Mouse (Mus musculus): Measurements from ENCODE around the gene Llgl2. TPM values are rescaled to one million over a fixed set of nuclear protein-coding genes. Genes with fewer than 3 reads are reported as not detected.
A peak's percentile ranks its signal among the peaks of the same experiment; 100 is the strongest.

Llgl2 gene
- total RNA-seq (2014; fragmentation: Nextera tagmentation) (9.3 and 10.2 TPM in 2 replicates), total RNA-seq (2017) (8.0 and 10.5 TPM in 2 replicates), polyA plus RNA-seq (2012) (18.1 and 22.5 TPM in 2 replicates)

DNA sequence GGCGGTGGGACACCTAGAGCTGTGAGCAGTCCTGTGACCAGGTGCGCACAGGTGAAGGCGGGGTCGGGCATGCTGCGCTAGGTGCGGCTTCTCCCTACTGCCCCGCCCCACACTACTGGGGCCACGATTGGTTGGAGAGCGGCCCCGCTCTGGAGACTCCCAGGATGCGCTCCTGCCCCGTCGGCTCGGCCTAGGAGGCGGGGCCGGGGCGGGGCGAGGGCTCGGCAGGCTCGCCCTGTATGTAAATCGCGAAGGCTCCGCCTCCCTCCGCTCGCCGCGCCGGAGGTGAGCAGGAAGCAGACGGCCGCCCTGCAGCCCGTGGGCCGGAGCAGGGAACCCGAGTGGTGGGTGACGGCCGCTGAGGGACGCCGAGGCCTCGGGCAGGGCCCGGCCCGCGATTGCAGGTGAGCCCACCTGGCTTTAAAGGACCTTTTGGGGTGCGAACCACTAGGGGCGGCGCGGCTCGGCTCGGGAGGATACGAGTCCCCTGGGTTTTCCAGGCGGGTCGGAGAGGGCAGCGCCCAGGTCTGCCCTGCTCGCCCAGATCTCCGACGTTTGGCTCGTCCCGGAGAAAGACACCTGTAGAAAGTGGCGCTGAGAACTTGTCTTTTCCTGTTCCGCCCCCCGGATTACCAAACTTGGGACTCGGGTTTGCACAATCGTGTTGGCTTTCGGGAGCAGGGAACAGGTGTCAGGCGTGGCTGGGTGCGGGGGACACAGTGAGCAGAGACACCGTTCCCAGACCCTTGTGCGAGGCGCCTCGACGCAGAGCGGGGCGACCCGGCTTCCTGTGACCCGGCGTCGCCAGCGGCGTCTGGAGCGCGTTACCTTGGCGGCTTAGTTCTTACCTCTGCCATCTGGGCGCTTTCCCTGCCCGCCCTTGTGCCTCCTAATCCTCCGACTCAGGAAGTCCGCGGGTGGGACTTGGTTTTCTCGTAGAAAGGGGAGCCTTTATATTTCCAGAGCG, at the start of gene Llgl2:
Gene Llgl2, plus strand, starts transcription at position 276 of the 967 bp plus-strand sequence.
- peaks cover 41% of the 10 kb centered on the region for H3K4me1 ChIP-seq (ENCODE audit: insufficient read depth, low read depth, low read length)
- TF ChIP-seq GATA2 (IDR thresholded peaks at IDR 0.05; ENCODE audit: borderline replicate concordance, low read depth, low read length) = no peak
- TF ChIP-seq TAL1 (conservative IDR thresholded peaks at IDR 0.05; ENCODE audit: low read depth, low read length) = no peak
- no peak for TF ChIP-seq POLR2AphosphoS5 (IDR thresholded peaks at IDR 0.05; ENCODE audit: insufficient replicate concordance, low read depth, low read length)
- TF ChIP-seq CTCF (IDR thresholded peaks at IDR 0.05; ENCODE audit: low read depth, low read length) = no peak
- TF ChIP-seq GATA1 (IDR thresholded peaks at IDR 0.05; ENCODE audit: borderline replicate concordance, low read length) = no peak
- no peaks in the 10 kb centered on the region for H3K9me3 ChIP-seq (replicated peaks)
- H3K27me3 ChIP-seq (ENCODE audit: insufficient read depth, low read length) = peaks cover 3% of the 10 kb centered on the region; the same call in 1 of the 2 replicates
- ATAC-seq (ENCODE audit: extremely low read depth, insufficient number of reproducible peaks, low FRiP score, poor library complexity, severe bottlenecking) (peak; percentile 79), DNase-seq (ENCODE audit: low spot score) (peak; percentile 97)
- H3K36me3 ChIP-seq (replicated peaks) = peaks cover 56% of the 10 kb centered on the region
- H3K4me3 ChIP-seq (ENCODE audit: low read depth, low read length) = peak within 1 kb of the TSS; percentile 79

DNA sequence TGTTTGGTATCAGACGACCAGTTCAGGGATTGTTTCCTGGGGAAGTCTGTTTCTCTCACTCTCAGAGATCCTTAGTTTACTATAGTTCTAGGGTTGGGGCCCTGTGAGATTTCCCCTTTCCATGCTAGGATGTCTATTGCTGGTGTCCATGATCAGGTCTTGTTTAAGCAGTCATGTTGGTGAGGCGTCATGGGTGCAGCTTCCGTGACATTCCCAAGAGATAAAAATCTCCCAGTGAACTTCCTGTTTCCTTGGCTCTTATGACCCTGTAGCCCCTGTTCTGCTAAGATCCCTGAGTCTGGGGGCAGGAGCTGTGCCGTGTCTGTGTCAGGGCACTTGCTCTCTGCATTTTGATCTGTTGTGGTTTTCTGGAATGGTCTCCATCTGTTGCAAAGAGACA, 49.2 kb upstream of the Llgl2 start:
- no peaks in the 10 kb centered on the region for H3K9me3 ChIP-seq (replicated peaks)
- H3K4me1 ChIP-seq (ENCODE audit: insufficient read depth, low read depth, low read length) = peaks cover 30% of the 10 kb centered on the region
- H3K4me3 ChIP-seq (ENCODE audit: low read depth, low read length) = no peak overlapping the region
- TF ChIP-seq POLR2AphosphoS5 (IDR thresholded peaks at IDR 0.05; ENCODE audit: insufficient replicate concordance, low read depth, low read length) (no peak), TAL1 (conservative IDR thresholded peaks at IDR 0.05; ENCODE audit: low read depth, low read length) (no peak), GATA1 (IDR thresholded peaks at IDR 0.05; ENCODE audit: borderline replicate concordance, low read length) (no peak), CTCF (IDR thresholded peaks at IDR 0.05; ENCODE audit: low read depth, low read length) (no peak), GATA2 (IDR thresholded peaks at IDR 0.05; ENCODE audit: borderline replicate concordance, low read depth, low read length) (no peak)
- H3K27me3 ChIP-seq (ENCODE audit: insufficient read depth, low read length) = no peaks in the 10 kb centered on the region
- ATAC-seq (ENCODE audit: extremely low read depth, insufficient number of reproducible peaks, low FRiP score, poor library complexity, severe bottlenecking) (no peak), DNase-seq (ENCODE audit: low spot score) (peak; percentile 6)
- peaks cover 47% of the 10 kb centered on the region for H3K36me3 ChIP-seq (replicated peaks)

DNA sequence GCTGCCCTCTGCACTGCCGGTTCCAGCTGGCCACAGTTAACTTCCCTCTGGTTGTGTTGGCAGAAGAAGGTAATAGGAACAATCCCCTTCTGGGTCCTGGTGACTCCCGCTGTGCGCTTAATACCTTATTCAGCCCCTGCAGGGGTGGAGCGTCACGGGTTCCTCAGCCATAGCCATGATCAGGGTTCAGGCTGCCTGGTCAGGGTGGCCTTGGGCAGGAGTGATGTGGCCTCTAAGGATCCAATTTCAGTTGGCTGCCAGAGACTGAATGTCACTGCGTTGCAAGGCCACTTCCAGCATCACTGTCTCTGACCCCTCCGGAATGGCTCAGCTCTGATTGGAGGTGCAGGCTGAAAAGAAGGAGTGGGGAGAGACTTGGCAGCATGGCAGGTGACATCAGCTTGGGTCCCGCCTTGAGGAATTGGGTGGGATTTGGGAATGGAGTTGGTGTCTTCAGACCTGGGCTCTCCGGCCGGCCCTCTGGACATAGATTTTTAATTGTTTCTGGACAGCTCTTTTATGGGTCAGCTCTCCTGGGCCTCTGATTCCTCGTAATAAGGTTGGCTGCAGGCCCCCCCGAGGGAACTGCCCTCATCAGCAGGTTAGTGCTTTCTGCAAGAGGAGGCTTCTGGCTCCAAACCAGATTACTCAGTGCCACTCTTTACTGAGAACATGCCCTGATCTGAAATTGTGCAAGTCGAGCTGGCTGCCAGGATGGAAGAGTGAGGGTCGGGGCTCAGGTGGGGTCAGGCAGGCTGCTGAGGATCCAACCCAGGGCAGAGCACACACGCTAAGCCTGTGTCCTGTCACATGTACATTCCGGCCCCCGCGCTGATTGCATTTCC, 47.8 kb upstream of the Llgl2 start:
- H3K4me3 ChIP-seq (ENCODE audit: low read depth, low read length) = no peak overlapping the region
- peaks cover 51% of the 10 kb centered on the region for H3K36me3 ChIP-seq (replicated peaks)
- peaks cover 40% of the 10 kb centered on the region for H3K4me1 ChIP-seq (ENCODE audit: insufficient read depth, low read depth, low read length)
- no peak for TF ChIP-seq GATA1 (IDR thresholded peaks at IDR 0.05; ENCODE audit: borderline replicate concordance, low read length)
- no peak for TF ChIP-seq POLR2AphosphoS5 (IDR thresholded peaks at IDR 0.05; ENCODE audit: insufficient replicate concordance, low read depth, low read length)
- no peak for TF ChIP-seq CTCF (IDR thresholded peaks at IDR 0.05; ENCODE audit: low read depth, low read length)
- TF ChIP-seq TAL1 (conservative IDR thresholded peaks at IDR 0.05; ENCODE audit: low read depth, low read length) = no peak
- no peak for TF ChIP-seq GATA2 (IDR thresholded peaks at IDR 0.05; ENCODE audit: borderline replicate concordance, low read depth, low read length)
- no peaks in the 10 kb centered on the region for H3K9me3 ChIP-seq (replicated peaks)
- no peak for ATAC-seq (ENCODE audit: extremely low read depth, insufficient number of reproducible peaks, low FRiP score, poor library complexity, severe bottlenecking)
- no peaks in the 10 kb centered on the region for H3K27me3 ChIP-seq (ENCODE audit: insufficient read depth, low read length)
- DNase-seq (ENCODE audit: low spot score) = peak; percentile 1

DNA sequence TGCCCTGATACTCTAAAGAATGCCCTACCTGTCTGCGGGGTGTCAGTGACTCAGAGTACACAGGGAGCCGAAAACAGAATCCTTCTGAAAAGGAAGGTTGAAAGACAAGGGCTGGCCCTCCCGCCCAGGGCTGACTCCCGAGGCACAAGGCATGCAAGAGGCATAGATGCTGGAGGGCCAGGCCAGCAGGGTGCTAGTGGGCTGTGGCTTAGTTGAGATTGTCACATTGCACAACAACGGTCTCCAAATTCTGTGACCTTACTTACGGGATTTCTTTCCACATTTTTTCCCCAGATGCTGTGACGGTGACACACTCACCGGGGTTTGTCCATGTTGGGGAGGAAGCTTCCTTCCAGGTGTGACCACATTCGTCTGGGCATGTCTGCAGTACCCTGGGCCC, 46.9 kb upstream of the Llgl2 start:
- no peaks in the 10 kb centered on the region for H3K9me3 ChIP-seq (replicated peaks)
- peaks cover 40% of the 10 kb centered on the region for H3K4me1 ChIP-seq (ENCODE audit: insufficient read depth, low read depth, low read length)
- H3K27me3 ChIP-seq (ENCODE audit: insufficient read depth, low read length) = no peaks in the 10 kb centered on the region
- ATAC-seq (ENCODE audit: extremely low read depth, insufficient number of reproducible peaks, low FRiP score, poor library complexity, severe bottlenecking) = no peak
- no peak for DNase-seq (ENCODE audit: low spot score)
- H3K4me3 ChIP-seq (ENCODE audit: low read depth, low read length) = no peak overlapping the region
- H3K36me3 ChIP-seq (replicated peaks) = peaks cover 59% of the 10 kb centered on the region
- TF ChIP-seq GATA2 (IDR thresholded peaks at IDR 0.05; ENCODE audit: borderline replicate concordance, low read depth, low read length) = no peak
- TF ChIP-seq CTCF (IDR thresholded peaks at IDR 0.05; ENCODE audit: low read depth, low read length) = no peak
- TF ChIP-seq TAL1 (conservative IDR thresholded peaks at IDR 0.05; ENCODE audit: low read depth, low read length) = no peak
- TF ChIP-seq GATA1 (IDR thresholded peaks at IDR 0.05; ENCODE audit: borderline replicate concordance, low read length) = no peak

- no peaks in the 10 kb centered on the region for H3K9me3 ChIP-seq (replicated peaks)
- H3K36me3 ChIP-seq (replicated peaks) = peaks cover 66% of the 10 kb centered on the region
- H3K27me3 ChIP-seq (ENCODE audit: insufficient read depth, low read length) = no peaks in the 10 kb centered on the region
- TF ChIP-seq POLR2AphosphoS5 (IDR thresholded peaks at IDR 0.05; ENCODE audit: insufficient replicate concordance, low read depth, low read length) (no peak), GATA2 (IDR thresholded peaks at IDR 0.05; ENCODE audit: borderline replicate concordance, low read depth, low read length) (no peak), CTCF (IDR thresholded peaks at IDR 0.05; ENCODE audit: low read depth, low read length) (no peak), TAL1 (conservative IDR thresholded peaks at IDR 0.05; ENCODE audit: low read depth, low read length) (no peak), GATA1 (IDR thresholded peaks at IDR 0.05; ENCODE audit: borderline replicate concordance, low read length) (no peak)
- DNase-seq (ENCODE audit: low spot score) (no peak), ATAC-seq (ENCODE audit: extremely low read depth, insufficient number of reproducible peaks, low FRiP score, poor library complexity, severe bottlenecking) (no peak)
- H3K4me3 ChIP-seq (ENCODE audit: low read depth, low read length) = no peak overlapping the region
- H3K4me1 ChIP-seq (ENCODE audit: insufficient read depth, low read depth, low read length) = peaks cover 40% of the 10 kb centered on the region
Measured at GRCm38 (mm10) chr11:115777487-115778335, 46.1 kb upstream of the Llgl2 start.

All from G1E (cell line).